Mouse (Mus musculus) heart, adult 18-20 months (tissue): ENCODE results near the gene Piezo1. TPM values are rescaled to one million over a fixed set of nuclear protein-coding genes. Genes with fewer than 3 reads are reported as not detected.
A peak's percentile ranks its signal among the peaks of the same experiment; 100 is the strongest.
"Not testable (repeated sequence)": the region's sequence is repeated elsewhere in the genome, so short reads cannot be mapped to it uniquely, and the experiment has no call there.

Source experiments
- DNase-seq, 2 experiments: peaks; one replicate each; pipeline ENCODE4 v3.0.0; 2021 to 2022; ENCODE audit warnings: mixed read lengths in 1 of 2
- long read RNA-seq, 2 experiments: library from polyadenylated mRNA; stranded (forward); transcript quantifications; one replicate each; pipeline ENCODE4 v2.0.0; 2021
- total RNA-seq, 2 experiments: library from RNA; stranded (reverse); gene quantifications; 2 replicates each; pipeline ENCODE4 v1.2.3; 2021

The Piezo1 gene
- 10 to 100 TPM; 11.4 to 13.3 TPM for total RNA-seq
- long read RNA-seq, experiment 1, partial matches to known transcripts = 0 of 1 reads
- long read RNA-seq, experiment 1, other reads (novel, unspliced or antisense) = 1 of 1 reads
- long read RNA-seq, experiment 2, partial matches to known transcripts = 0 of 2 reads
- long read RNA-seq, experiment 2, other reads (novel, unspliced or antisense) = 2 of 2 reads

GRCm38 (mm10) chr8:122551265-122552051 lies at the start of gene Piezo1:
Gene Piezo1 (minus strand): TSS chr8:122551329.
- DNase-seq = peak; percentile 94 to 98

GRCm38 (mm10) chr8:122600666-122601065 lies 49.5 kb upstream of the Piezo1 start:
- no peak for DNase-seq

GRCm38 (mm10) chr8:122596031-122596430 lies 44.9 kb upstream of the Piezo1 start:
- no peak for DNase-seq

- DNase-seq = no peak
These were observed 42.8 kb upstream of the Piezo1 start for GRCm38 (mm10) chr8:122593783-122594507.

- DNase-seq = no peak
These were observed 42.1 kb upstream of the Piezo1 start for GRCm38 (mm10) chr8:122593240-122593639.

GRCm38 (mm10) chr8:122586749-122587148 lies 35.6 kb upstream of the Piezo1 start:
- no peak for DNase-seq

GRCm38 (mm10) chr8:122586171-122586570 lies 35.0 kb upstream of the Piezo1 start:
- no peak for DNase-seq

- no peak for DNase-seq
These were observed 34.3 kb upstream of the Piezo1 start for GRCm38 (mm10) chr8:122585411-122585891.

GRCm38 (mm10) chr8:122584981-122585380 lies 33.9 kb upstream of the Piezo1 start:
- DNase-seq = no peak

- no peak for DNase-seq
These were observed 29.8 kb upstream of the Piezo1 start for GRCm38 (mm10) chr8:122580926-122581325.

- no peak for DNase-seq
These were observed 28.1 kb upstream of the Piezo1 start for GRCm38 (mm10) chr8:122579196-122579595.

- DNase-seq = no peak
These were observed 26.0 kb upstream of the Piezo1 start for GRCm38 (mm10) chr8:122577116-122577515.

GRCm38 (mm10) chr8:122576648-122577022 lies 25.5 kb upstream of the Piezo1 start, which contains the start of gene Aprt:
Gene Aprt (minus strand): TSS chr8:122576909.
- DNase-seq = peak; percentile 96 to 98

- peak in 1 of 2 experiments; percentile 33 for DNase-seq
These were observed 24.9 kb upstream of the Piezo1 start for GRCm38 (mm10) chr8:122575735-122576647.

GRCm38 (mm10) chr8:122575286-122575685 lies 24.2 kb upstream of the Piezo1 start:
- DNase-seq = no peak

- DNase-seq = no peak
These were observed 23.6 kb upstream of the Piezo1 start for GRCm38 (mm10) chr8:122574667-122575251.

GRCm38 (mm10) chr8:122574264-122574663 lies 23.1 kb upstream of the Piezo1 start:
- no peak for DNase-seq

GRCm38 (mm10) chr8:122573577-122573976 lies 22.4 kb upstream of the Piezo1 start:
- DNase-seq = no peak

GRCm38 (mm10) chr8:122573176-122573575 lies 22.0 kb upstream of the Piezo1 start:
- not testable (repeated sequence) for DNase-seq

- DNase-seq = no peak
These were observed 21.6 kb upstream of the Piezo1 start for GRCm38 (mm10) chr8:122572751-122573150.

GRCm38 (mm10) chr8:122571750-122572267 lies 20.7 kb upstream of the Piezo1 start:
- DNase-seq = no peak
